Mouse (Mus musculus) C2C12 (cell line): Measurements from ENCODE around the gene Habp2.

Source experiments
- CEBPB ChIP-seq: IDR thresholded peaks from one replicate; pipeline ENCODE4 v1.6.1; 2011; ENCODE audit warnings: low read depth, mild to moderate bottlenecking, control low read depth, moderate library complexity
- CTCF ChIP-seq: IDR thresholded peaks from one replicate; pipeline ENCODE4 v1.5.1; 2011; ENCODE audit not compliant: control insufficient read depth, insufficient read depth, insufficient read length
- FOSL1 ChIP-seq: IDR thresholded peaks from one replicate; pipeline ENCODE4 v1.8.0; 2011; ENCODE audit warnings: mild to moderate bottlenecking, low read length; ENCODE audit not compliant: poor library complexity, insufficient read depth, severe bottlenecking
- MAX ChIP-seq: IDR thresholded peaks from one replicate; pipeline ENCODE4 v1.6.1; 2011; ENCODE audit warnings: mild to moderate bottlenecking, control low read depth
- MYOD1 ChIP-seq: IDR thresholded peaks from one replicate; pipeline ENCODE4 v1.6.1; 2011; ENCODE audit warnings: low read depth; ENCODE audit not compliant: control insufficient read depth, insufficient read length
- MYOG ChIP-seq: IDR thresholded peaks from one replicate; pipeline ENCODE4 v1.6.1; 2011; ENCODE audit not compliant: control insufficient read depth, insufficient read length; ENCODE audit errors: extremely low read depth
- USF1 ChIP-seq: IDR thresholded peaks from one replicate; pipeline ENCODE4 v1.6.1; 2011; ENCODE audit warnings: low read depth, mild to moderate bottlenecking, control low read depth, moderate library complexity

GRCm38 (mm10) chr19:56292335-56292734 is 5.4 kb downstream of the Habp2 start:
- TF ChIP-seq CTCF = no peak
- TF ChIP-seq MAX = no peak
- TF ChIP-seq CEBPB = no peak
- no peak for TF ChIP-seq MYOG
- TF ChIP-seq MYOD1 = no peak
- no peak for TF ChIP-seq FOSL1
- no peak for TF ChIP-seq USF1
